Mouse (Mus musculus) kidney, adult 9 months (tissue): ENCODE results near the gene Serpinb9.
A peak's percentile ranks its signal among the peaks of the same experiment; 100 is the strongest.
"Not testable (repeated sequence)": the region's sequence is repeated elsewhere in the genome, so short reads cannot be mapped to it uniquely, and the experiment has no call there.

Experiments used
- DNase-seq: peaks from one replicate; pipeline ENCODE4 v3.0.0; 2022

Gene Serpinb9

GRCm38 (mm10) chr13:33003523-33004413, 718 bp downstream of the Serpinb9 start:
- no peak for DNase-seq

GRCm38 (mm10) chr13:33004414-33005105, 1.5 kb downstream of the Serpinb9 start:
- peak; percentile 93 for DNase-seq

- DNase-seq = no peak
Observed at GRCm38 (mm10) chr13:33005501-33006075, 2.5 kb downstream of the Serpinb9 start.

GRCm38 (mm10) chr13:33006555-33006954, 3.5 kb downstream of the Serpinb9 start:
- DNase-seq = no peak

GRCm38 (mm10) chr13:33012395-33012794, 9.3 kb downstream of the Serpinb9 start:
- DNase-seq = no peak

GRCm38 (mm10) chr13:33013271-33013670, 10.2 kb downstream of the Serpinb9 start:
- no peak for DNase-seq

- DNase-seq = peak; percentile 3
Observed at GRCm38 (mm10) chr13:33022371-33022770, 19.3 kb downstream of the Serpinb9 start.

- no peak for DNase-seq
Observed at GRCm38 (mm10) chr13:33026427-33027057, 23.5 kb downstream of the Serpinb9 start.

GRCm38 (mm10) chr13:33027244-33027643, 24.2 kb downstream of the Serpinb9 start, which contains the start of gene Serpinb9b:
TSS of gene Serpinb9b (plus strand) at chr13:33027416.
- DNase-seq = no peak

- DNase-seq = no peak
Observed at GRCm38 (mm10) chr13:33028146-33028545, 25.1 kb downstream of the Serpinb9 start.

- DNase-seq = no peak
Observed at GRCm38 (mm10) chr13:33028550-33028949, 25.5 kb downstream of the Serpinb9 start.

- not testable (repeated sequence) for DNase-seq
Observed at GRCm38 (mm10) chr13:33029478-33029877, 26.4 kb downstream of the Serpinb9 start.

GRCm38 (mm10) chr13:33030281-33030680, 27.2 kb downstream of the Serpinb9 start:
- no peak for DNase-seq

GRCm38 (mm10) chr13:33035506-33035905, 32.5 kb downstream of the Serpinb9 start:
- no peak for DNase-seq

GRCm38 (mm10) chr13:33043542-33043941, 40.5 kb downstream of the Serpinb9 start:
- DNase-seq = no peak

- DNase-seq = no peak
Observed at GRCm38 (mm10) chr13:33047234-33047633, 44.2 kb downstream of the Serpinb9 start.

GRCm38 (mm10) chr13:33048187-33048586, 45.1 kb downstream of the Serpinb9 start:
- DNase-seq = no peak

GRCm38 (mm10) chr13:33051697-33052096, 48.6 kb downstream of the Serpinb9 start:
- no peak for DNase-seq

GRCm38 (mm10) chr13:33063048-33063447, 60.0 kb downstream of the Serpinb9 start:
- DNase-seq = no peak
